Mouse (Mus musculus) heart, embryonic 11.5 days (tissue): ENCODE results near the gene Ascl1. TPM values are rescaled to one million over a fixed set of nuclear protein-coding genes. Genes with fewer than 3 reads are reported as not detected.

Experiments
- polyA plus RNA-seq: library from polyadenylated mRNA; unstranded; fragments of >200 nt; fragmentation: Nextera tagmentation; extraction: Ambion mirVana; gene quantifications from 2 replicates; pipeline ENCODE4 v1.2.1, GENCODE M21; 2014

Gene Ascl1
- polyA plus RNA-seq, 1 experiment from 2014 or later, result 0.11 TPM

Other genes with a start within 250 kb of the Ascl1 start
- gene Pah, start 28.1 kb upstream of the Ascl1 start, polyA plus RNA-seq, result 0.18 and 0.31 TPM in 2 replicates